Mouse (Mus musculus): ENCODE measurements around the gene Rab3gap1.
A peak's percentile ranks its signal among the peaks of the same experiment; 100 is the strongest.

The Rab3gap1 gene

DNA sequence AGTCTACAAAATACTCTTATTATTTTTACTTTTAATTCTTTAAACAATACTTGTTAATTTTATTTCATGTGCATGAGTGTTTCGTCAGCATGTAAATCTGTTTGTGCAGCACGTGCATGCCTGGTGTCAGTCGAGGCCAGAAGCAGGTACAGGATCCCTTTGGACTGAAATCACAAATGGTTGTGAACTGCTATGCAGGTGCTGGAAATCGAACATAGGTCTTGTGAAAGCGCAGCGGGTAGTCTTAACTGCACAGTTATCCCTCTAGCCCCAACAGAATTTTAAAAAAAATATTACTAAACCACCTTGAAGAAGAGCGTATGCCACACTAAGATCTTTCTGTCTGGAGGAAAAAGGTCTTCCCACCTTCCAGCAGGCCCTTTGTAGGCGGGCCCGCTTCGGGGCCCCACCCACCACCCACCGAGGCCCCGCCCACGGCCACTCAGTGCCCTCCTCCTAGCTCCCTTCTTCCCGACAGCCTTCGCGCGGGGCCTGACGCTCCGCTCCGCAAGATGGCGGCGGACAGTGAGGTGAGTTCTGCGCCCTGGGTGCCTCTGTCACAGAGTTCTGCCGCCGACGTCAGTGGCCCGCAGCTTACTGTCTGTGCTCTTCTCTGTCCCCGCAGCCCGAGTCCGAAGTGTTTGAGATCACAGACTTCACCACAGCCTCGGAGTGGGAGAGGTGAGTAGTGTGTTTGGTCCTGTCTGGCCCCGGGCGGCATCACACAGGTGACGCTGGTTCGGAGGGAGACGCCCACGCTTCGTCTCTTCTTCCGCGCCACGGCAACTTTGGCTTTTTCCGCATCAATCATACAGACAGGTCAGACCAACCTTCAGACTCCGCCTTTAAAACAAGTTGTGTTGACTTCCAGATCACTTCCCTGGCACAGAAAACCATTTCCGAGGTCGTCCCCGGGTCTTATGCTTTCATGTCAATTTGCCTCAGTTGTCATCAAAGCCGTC is at the start of gene Rab3gap1:
Gene Rab3gap1, plus strand, starts transcription at position 474 of the 962 bp plus-strand sequence.
- DNase-seq, result peak; percentile 91

DNA sequence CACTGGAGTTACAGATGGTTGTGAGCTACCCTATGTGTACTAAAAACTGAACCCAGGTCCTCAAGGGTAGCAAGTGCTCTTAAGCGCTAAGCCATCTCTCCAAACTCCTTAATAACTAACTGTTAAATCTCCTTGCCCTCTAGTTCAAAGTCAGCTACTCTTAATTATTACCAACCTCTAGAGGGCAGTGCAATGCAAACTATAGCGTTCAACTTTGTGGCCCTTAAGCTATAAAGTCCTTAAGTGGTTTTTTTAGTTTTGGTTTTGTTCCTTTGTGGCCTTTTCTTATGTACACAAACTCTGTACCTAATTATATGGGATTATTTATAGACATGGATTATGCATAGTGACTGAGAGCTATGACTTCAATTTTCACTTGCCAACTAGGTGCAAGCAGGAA is 41.2 kb upstream of the Rab3gap1 start:
- no peak for DNase-seq

DNA sequence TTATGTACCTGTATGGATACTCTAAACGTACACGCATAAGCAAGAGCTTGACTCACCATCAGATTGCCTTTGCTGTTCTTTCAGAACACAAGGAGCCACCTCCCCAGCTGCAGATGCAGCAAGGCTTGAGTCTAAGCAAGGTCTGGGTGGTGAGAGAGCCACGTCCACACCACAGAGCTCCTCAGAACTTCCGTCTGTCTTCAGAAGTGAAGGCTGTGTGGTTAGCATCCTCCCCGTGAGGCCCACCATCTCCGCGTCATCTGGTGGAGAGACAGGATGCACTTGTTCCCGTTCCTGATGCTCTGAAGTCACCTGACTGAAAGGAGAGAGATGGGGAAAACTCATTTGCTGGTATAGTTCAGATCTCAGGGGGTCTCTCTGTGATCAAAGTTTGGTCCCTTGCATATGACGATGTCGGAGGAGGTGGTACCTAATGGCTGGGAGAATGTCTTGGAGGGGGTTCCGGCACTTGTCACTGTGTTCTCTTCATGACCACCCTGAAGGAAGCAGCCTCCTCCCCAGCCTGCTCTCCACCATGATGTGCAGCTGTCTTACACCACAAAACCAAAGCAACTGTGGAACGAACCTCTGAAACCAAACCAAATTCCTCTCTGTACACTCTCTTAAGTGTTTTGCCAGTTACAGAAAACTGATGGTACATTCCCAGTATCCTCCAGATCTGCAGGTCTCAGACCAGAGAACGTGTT is 38.2 kb upstream of the Rab3gap1 start:
- no peak for DNase-seq

DNA sequence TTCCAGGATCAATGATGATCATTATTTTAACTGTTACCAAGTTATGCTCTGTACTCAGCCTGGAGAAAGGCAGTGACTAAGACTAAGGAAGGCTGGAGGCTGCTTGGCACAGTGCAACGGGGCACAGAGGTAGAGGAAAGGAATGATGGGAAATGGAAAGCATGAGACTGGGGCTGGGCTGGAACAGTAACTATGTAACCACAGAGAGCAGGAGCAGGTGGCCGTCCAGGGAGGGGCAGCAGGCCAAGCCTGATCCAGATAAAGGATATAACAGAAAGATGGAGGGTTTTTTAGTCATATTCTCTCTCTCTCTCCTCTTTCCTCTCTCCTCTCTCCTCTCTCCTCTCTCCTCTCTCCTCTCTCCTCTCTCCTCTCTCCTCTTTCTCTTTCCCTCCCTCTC is 34.9 kb upstream of the Rab3gap1 start:
- no peak for DNase-seq

GRCm38 (mm10) chr1:127834202-127834601 is 34.4 kb upstream of the Rab3gap1 start:
- no peak for DNase-seq

GRCm38 (mm10) chr1:127836619-127837018 is 32.0 kb upstream of the Rab3gap1 start:
- DNase-seq, result no peak

DNA sequence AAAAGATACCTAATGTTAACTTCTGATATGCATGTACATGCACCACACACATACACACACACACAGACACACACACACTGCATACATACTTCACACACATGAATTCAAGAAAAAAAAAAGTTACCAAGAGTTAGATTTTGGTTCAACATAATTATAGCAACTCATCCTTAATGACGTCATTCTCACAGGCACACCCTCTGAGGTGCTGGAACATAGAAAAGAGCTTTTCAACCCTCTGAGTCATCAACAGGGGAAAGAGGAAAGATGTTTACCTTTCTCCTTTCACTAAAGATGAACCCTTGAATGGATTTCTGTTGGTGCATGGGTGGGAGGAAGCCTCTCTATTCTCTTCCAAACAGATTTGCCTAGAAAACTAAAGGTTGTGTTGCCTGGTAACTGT is 30.0 kb upstream of the Rab3gap1 start:
- DNase-seq, result no peak

DNA sequence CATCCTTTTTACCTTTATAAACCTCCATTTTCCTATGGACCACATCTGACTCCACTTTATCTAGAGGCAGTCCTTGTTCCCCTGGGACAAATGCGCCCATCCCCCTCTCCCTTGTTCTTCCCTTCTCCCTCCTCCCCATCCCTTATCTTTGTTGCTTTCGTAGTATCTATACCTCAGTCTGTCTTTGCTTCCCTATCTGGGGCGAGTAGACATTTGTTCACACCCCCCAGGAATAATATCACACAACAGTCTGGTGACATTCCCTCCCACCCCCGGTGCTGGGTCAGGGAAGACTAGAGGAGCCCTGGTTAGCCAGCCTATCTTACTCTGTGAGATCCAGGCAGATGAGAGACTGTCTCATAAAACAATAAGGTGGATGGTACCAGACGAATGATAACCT is 23.1 kb upstream of the Rab3gap1 start:
- no peak for DNase-seq

GRCm38 (mm10) chr1:127850075-127850610 is 18.4 kb upstream of the Rab3gap1 start:
- no peak for DNase-seq

DNA sequence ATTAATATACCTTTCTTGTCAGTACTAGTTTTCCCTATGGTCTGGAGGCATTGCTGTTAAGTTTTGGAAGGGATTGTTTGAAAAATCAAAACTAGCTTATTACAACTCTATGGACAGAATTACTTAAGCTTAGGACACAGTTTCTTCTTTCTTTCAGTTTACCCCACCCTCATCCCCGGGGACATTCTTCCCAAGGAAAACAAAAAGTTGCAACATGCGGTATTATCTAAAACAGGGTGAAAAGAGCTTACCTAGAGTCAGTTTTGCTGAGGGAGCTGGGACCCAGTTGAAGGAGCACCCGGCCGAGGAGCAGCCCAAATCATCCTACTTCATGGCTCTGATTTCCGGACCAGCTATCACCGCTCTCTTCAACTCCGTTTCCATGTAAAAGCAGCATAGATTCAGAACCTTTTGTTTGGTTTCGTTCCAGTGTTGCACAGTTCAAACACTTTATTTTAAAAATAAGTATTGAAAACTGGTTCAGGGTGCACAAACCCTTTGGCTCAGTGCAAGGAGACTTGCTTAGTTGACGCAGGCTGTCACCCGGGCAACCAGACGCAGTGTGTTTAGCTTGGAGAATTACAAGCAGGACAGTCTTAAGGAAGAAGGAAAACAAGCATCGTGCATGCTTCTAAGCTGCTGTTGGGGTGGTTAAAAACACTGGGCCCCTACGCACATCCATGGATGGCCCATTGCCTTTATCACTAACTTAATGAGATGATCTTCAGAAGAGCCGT is 13.9 kb upstream of the Rab3gap1 start, which contains the start of gene Map3k19:
Gene Map3k19, minus strand, starts transcription at position 546 of the 737 bp plus-strand sequence.
- DNase-seq, result peak; percentile 22

DNA sequence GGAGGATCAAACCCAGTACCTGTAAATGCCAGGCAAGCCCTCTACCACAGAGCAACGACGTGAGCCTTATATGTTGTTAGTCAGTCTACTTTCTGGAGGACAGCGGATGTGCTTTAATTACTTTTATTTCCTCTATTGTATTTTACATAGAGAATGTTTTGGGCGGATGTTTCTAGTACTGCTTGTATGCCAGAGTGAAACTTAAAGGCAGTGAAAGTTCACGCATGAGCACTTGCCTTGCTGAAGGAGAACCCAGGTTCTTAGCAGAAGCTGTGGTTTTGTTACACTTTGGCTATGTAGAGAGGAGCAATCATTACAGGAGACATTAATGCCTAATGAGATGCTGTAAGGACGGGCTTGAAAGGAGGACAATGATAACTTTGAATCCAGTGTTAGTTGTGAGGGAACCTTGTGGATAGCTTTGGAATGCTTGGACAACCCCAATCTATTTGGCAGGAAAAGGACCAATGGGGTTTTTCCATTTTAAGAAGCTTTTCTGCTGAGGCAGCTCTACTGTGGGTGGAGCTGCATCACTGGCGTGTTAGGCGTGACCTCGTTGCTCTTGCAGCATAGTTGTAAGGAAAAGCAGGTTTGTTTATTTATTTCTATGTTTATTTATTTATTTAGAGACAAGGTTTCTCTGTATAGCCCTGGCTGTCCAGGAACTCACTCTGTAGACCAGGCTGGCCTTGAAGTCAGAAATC is 9.5 kb upstream of the Rab3gap1 start:
- DNase-seq, result no peak

GRCm38 (mm10) chr1:127859799-127860400 is 8.7 kb upstream of the Rab3gap1 start:
- no peak for DNase-seq

- no peak for DNase-seq
Measured at GRCm38 (mm10) chr1:127860492-127860891, 8.1 kb upstream of the Rab3gap1 start.

DNA sequence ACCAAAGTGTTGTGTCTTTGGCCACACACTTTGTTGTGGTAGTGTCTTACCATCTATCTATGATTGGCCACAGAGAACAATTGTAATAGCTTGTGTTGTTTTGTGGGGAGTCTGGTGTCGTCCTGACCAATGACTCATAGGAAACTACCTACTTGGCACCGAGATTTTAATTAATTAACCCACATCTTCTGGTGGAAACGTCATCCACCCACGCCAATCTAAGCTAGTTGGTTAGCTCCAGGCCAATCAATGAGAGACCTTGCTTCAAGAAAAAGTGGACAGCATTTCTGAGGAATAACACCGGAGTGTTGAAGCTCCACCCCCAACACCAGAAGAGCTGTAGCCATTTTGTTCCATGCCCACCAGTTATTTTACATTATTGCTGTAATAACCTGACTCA is 6.7 kb upstream of the Rab3gap1 start:
- DNase-seq, result no peak

DNA sequence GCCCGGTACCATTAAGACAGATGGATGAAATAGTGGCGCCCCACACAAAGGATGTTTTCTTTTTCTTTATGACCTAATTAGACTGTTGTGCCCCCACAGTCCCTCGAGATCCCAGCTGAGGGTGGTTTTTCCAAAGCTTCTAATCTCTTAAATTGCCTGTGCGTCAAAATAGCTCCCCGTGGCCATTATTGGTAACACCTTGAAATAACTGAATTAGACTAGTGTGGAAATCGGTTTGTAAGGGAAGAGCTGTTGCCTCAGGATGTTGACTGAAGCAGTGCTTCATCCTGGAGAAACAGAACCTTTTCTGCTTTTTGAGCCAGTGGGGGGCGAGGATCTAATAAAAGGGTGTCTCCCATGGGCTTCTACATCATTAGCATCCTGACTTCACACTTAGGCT is 4.8 kb upstream of the Rab3gap1 start:
- no peak for DNase-seq

DNA sequence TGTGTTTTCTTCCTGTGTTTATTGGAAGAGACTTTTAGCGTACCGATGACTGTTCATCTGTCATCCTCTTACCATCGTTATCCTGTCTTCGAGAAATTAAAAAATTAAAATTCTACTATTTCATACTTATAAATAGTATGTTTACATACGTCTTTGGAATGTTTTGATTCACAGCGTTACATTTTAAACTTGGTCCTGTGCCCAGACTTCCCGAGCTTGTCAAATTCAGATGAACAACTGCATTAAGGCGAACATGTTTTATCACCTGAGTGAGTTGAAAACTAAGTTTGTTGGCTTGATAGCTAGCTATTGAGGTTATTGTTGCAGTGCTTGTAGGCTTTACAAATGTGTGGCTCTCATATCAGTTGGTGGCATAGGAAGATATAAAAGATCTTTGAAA is 703 bp downstream of the Rab3gap1 start:
- no peak for DNase-seq

DNA sequence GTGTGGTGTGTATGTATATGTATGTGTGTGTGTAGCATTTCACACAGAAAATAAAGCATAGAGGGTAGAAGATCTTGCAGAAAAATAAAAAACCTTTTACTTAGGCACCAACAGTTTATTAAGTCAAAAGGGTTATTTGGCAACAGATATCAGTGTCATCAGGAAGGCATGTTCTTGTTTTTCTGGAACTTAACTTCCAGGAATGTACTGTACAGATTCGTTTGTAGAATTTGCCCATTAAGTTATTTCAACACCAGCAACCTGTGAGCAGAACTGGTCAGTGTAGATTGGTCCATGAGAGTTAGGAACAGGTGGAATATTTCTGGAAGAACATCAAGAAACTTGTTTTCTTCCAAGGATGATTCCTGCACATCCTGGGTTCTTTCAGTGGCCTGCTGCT is 30.8 kb downstream of the Rab3gap1 start:
- DNase-seq, result no peak

GRCm38 (mm10) chr1:127904774-127905385 is 36.3 kb downstream of the Rab3gap1 start:
- no peak for DNase-seq

GRCm38 (mm10) chr1:127913116-127913515 is 44.5 kb downstream of the Rab3gap1 start:
- no peak for DNase-seq

- no peak for DNase-seq
Measured at GRCm38 (mm10) chr1:127915316-127915715, 46.7 kb downstream of the Rab3gap1 start.

DNA sequence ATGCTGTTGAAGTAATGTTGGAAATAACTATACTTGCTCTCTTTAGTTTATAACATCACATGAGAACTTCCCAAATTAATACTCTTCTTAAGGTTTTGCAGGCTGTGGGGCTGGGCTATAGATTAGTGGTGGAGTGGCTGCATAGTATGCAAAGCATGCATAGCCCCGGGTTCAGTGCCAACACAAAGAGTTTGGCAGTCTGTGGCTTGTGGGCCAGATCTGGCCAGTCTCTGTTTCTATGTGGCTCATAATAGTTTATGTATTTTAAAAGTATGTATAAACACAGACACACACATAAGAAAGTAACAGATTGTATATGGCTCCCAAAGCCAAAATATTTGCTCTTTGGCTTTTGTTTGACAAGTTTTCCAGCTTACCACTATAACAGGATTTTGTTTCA is 47.2 kb downstream of the Rab3gap1 start:
- no peak for DNase-seq
